Mouse (Mus musculus): Measurements from ENCODE around the gene Prr15l.

Prr15l gene

GRCm38 (mm10) chr11:96928088-96928487, at the start of gene Prr15l:
Prr15l (plus strand) TSS chr11:96928104.
- DNase-seq (ENCODE audit: low spot score in 2 of 2): no peak

- no peak for DNase-seq (ENCODE audit: low spot score in 2 of 2)
These were observed 49.2 kb upstream of the Prr15l start for GRCm38 (mm10) chr11:96878715-96879114.

GRCm38 (mm10) chr11:96879359-96879758, 48.5 kb upstream of the Prr15l start:
- no peak for DNase-seq (ENCODE audit: low spot score in 2 of 2)

GRCm38 (mm10) chr11:96880296-96880695, 47.6 kb upstream of the Prr15l start:
- DNase-seq (ENCODE audit: low spot score in 2 of 2): no peak

- DNase-seq (ENCODE audit: low spot score in 2 of 2): no peak
These were observed 42.0 kb upstream of the Prr15l start for GRCm38 (mm10) chr11:96885901-96886340.

- no peak for DNase-seq (ENCODE audit: low spot score in 2 of 2)
These were observed 40.9 kb upstream of the Prr15l start for GRCm38 (mm10) chr11:96886942-96887546.

GRCm38 (mm10) chr11:96891784-96892527, 35.9 kb upstream of the Prr15l start:
- no peak for DNase-seq (ENCODE audit: low spot score in 2 of 2)

GRCm38 (mm10) chr11:96893203-96893842, 34.6 kb upstream of the Prr15l start:
- DNase-seq (ENCODE audit: low spot score in 2 of 2): no peak

- no peak for DNase-seq (ENCODE audit: low spot score in 2 of 2)
These were observed 32.0 kb upstream of the Prr15l start for GRCm38 (mm10) chr11:96895886-96896285.

GRCm38 (mm10) chr11:96899449-96900306, 28.2 kb upstream of the Prr15l start:
- DNase-seq (ENCODE audit: low spot score in 2 of 2): no peak

GRCm38 (mm10) chr11:96901332-96901731, 26.6 kb upstream of the Prr15l start:
- no peak for DNase-seq (ENCODE audit: low spot score in 2 of 2)

- DNase-seq (ENCODE audit: low spot score in 2 of 2): no peak
These were observed 25.0 kb upstream of the Prr15l start for GRCm38 (mm10) chr11:96902639-96903635.

- DNase-seq (ENCODE audit: low spot score in 2 of 2): no peak
These were observed 21.3 kb upstream of the Prr15l start for GRCm38 (mm10) chr11:96906431-96907161.

- DNase-seq (ENCODE audit: low spot score in 2 of 2): no peak
These were observed 19.3 kb upstream of the Prr15l start for GRCm38 (mm10) chr11:96908594-96908993.

GRCm38 (mm10) chr11:96910003-96910402, 17.9 kb upstream of the Prr15l start:
- peak; percentile 68 to 84 for DNase-seq (ENCODE audit: low spot score in 2 of 2)

GRCm38 (mm10) chr11:96912682-96913081, 15.2 kb upstream of the Prr15l start:
- no peak for DNase-seq (ENCODE audit: low spot score in 2 of 2)

- peak; percentile 100 for DNase-seq (ENCODE audit: low spot score in 2 of 2)
These were observed 11.6 kb upstream of the Prr15l start, which contains the start of gene Cdk5rap3 for GRCm38 (mm10) chr11:96916044-96916884. Cdk5rap3 (minus strand) TSS chr11:96916496.

- DNase-seq (ENCODE audit: low spot score in 2 of 2): no peak
These were observed 11.0 kb upstream of the Prr15l start for GRCm38 (mm10) chr11:96916885-96917396.

- peak in 1 of 2 experiments; percentile 69 for DNase-seq (ENCODE audit: low spot score in 2 of 2)
These were observed 10.5 kb upstream of the Prr15l start for GRCm38 (mm10) chr11:96917415-96917814.

All from spleen, postnatal 4 days (tissue).